Mouse (Mus musculus) CD4-positive, CD25-positive, alpha-beta regulatory T cell, adult 4 months (primary cell): ENCODE measurements around the gene Olfr670. TPM values are rescaled to one million over a fixed set of nuclear protein-coding genes. Genes with fewer than 3 reads are reported as not detected.
A peak's percentile ranks its signal among the peaks of the same experiment; 100 is the strongest.
"Not testable (repeated sequence)": the region's sequence is repeated elsewhere in the genome, so short reads cannot be mapped to it uniquely, and the experiment has no call there.

Experiments
- ATAC-seq: one replicate; pipeline ENCODE4 v1.8.0; 2017
- polyA plus RNA-seq, 2 experiments: library from polyadenylated mRNA; unstranded; fragments of 100-300 nt; shearing (Covaris generic); gene quantifications; one replicate each; pipeline ENCODE4 v1.2.1; 2017

Olfr670 gene
- polyA plus RNA-seq: not detected

DNA sequence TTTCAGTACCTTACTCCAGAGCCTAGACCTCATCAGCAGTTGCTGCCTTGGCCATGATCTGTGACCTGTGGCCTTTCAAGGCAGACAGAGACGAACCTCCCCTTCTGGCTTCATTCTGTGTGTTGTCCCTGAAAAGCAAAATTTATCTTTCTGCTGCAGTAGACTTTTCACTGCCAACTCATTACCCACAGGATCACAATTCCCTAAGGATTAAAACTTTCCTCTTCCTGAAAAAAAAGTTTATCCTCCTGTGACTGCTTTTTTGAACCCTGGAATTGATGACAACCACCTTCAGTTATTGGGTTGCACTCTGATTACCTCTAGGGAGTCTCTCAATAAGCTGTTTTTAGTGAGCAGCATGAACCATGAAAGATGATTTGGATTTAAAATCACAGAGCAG, at the start of gene Olfr670:
TSS of gene Olfr670 (minus strand) at position 101 of the 400 bp plus-strand sequence.
- ATAC-seq: no peak

DNA sequence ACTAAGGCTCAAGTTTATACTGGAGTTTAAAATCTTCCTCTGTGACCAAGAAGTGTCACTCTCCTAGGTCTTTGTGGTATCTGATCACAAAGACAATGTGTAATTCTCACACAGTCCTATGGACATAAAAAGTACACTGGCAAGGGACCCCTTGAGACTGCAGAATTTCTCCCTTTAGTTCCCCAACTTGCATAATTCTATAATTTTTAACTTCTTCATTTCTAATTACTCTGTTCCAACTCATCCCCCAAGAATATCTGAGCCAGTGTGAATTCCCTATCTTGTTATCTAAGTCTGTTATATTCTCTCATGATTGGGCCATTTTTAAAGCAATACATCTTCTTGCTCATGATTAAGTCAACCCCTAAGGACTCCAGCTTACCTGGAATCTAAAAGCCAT, 39.5 kb upstream of the Olfr670 start, which contains the start of gene Olfr672:
TSS of gene Olfr672 (minus strand) at position 101 of the 400 bp plus-strand sequence.
- no peak for ATAC-seq

- no peak for ATAC-seq
These were observed 16.6 kb upstream of the Olfr670 start, which contains the start of gene Olfr671 for GRCm38 (mm10) chr7:104979026-104979425. TSS of gene Olfr671 (minus strand) at chr7:104979126.

GRCm38 (mm10) chr7:104972507-104972906, 10.1 kb upstream of the Olfr670 start:
- ATAC-seq: not testable (repeated sequence)

DNA sequence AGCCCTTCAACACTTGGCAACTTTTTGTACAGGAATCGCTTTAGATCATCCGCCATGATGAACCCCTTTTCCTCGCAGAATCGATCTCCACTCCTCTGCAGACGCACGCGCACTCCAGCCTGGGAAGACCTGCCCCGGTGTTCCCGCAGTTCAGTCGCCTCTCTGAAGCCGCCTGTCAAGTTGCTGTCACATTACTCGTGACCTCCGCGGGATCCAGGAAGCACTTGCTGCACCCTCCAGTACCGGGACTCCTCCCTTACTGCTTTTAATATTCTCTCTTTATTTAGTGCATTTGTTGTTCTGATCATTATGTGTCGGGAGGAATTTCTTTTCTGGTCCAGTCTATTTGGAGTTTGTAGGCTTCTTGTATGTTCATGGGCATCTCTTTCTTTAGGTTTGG, 12.2 kb downstream of the Olfr670 start:
- ATAC-seq: peak; percentile 67

DNA sequence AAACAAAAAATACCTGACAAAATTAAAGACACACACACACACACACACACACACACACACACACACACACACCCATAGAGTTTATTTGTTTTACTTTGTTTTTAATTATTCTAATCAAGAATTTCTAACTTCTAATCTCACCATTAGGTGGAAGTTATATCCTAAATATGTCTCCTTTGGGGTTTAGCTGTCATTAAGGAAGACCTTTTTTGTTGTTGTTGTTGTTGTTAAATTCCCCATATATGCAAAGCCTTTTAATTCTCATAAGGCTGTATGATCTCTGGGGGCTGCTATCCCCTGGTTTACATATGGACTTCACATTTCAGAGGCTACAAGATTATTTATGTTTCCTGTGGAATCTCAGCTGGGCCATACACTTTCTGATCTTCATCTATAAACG, 28.5 kb downstream of the Olfr670 start, which contains the start of gene Olfr669:
TSS of gene Olfr669 (plus strand) at position 301 of the 400 bp plus-strand sequence.
- no peak for ATAC-seq

DNA sequence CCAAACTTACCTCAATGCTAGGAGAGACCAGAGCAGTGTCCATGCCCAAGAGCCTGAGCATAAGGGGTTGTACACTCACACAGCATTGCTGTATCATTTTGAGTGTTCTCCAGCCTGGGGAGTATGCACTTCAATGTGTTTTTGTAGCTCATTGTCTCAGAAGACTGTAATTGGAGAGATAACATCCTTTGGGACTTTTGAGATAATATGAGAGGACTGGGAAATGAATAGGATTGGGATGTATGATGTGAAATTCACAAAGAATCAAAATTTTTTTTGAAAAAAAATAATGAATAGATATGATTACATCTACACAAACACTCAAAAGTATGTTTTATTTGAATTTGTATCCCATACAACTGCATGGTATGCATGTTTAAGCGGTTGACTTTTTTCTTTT, 34.5 kb downstream of the Olfr670 start, which contains the start of gene Olfr668:
TSS of gene Olfr668 (minus strand) at position 101 of the 400 bp plus-strand sequence.
- ATAC-seq: no peak

GRCm38 (mm10) chr7:104921382-104921781, 41.0 kb downstream of the Olfr670 start, which contains the start of gene Olfr667:
TSS of gene Olfr667 (minus strand) at chr7:104921482.
- ATAC-seq: no peak

Other genes with a start within 250 kb of the Olfr670 start
- not detected for gene Usp17le, start 185.2 kb downstream of the Olfr670 start, polyA plus RNA-seq
- gene Usp17lb, start 120.0 kb downstream of the Olfr670 start, polyA plus RNA-seq: not detected
- not detected for gene Usp17la, start 105.6 kb downstream of the Olfr670 start, polyA plus RNA-seq
- not detected for gene Olfr665, start 84.6 kb downstream of the Olfr670 start, polyA plus RNA-seq
- not detected for gene Olfr666, start 66.7 kb downstream of the Olfr670 start, polyA plus RNA-seq
- gene Olfr667, start 41.1 kb downstream of the Olfr670 start, polyA plus RNA-seq: not detected
- not detected for gene Olfr668, start 34.6 kb downstream of the Olfr670 start, polyA plus RNA-seq
- gene Olfr669, start 28.4 kb downstream of the Olfr670 start, polyA plus RNA-seq: not detected
- gene Olfr671, start 16.5 kb upstream of the Olfr670 start, polyA plus RNA-seq: not detected
- not detected for gene Olfr672, start 39.4 kb upstream of the Olfr670 start, polyA plus RNA-seq
- not detected for gene Olfr675, start 65.8 kb upstream of the Olfr670 start, polyA plus RNA-seq
- gene Olfr676, start 70.1 kb upstream of the Olfr670 start, polyA plus RNA-seq: not detected
- gene Olfr677, start 88.8 kb upstream of the Olfr670 start, polyA plus RNA-seq: not detected
- gene Olfr678, start 101.9 kb upstream of the Olfr670 start, polyA plus RNA-seq: not detected
- not detected for gene Olfr679, start 118.6 kb upstream of the Olfr670 start, polyA plus RNA-seq
- not detected for gene Olfr680-ps1, start 130.2 kb upstream of the Olfr670 start, polyA plus RNA-seq
- not detected for gene Olfr681, start 154.2 kb upstream of the Olfr670 start, polyA plus RNA-seq
- gene Olfr683, start 184.4 kb upstream of the Olfr670 start, polyA plus RNA-seq: not detected
- gene Olfr684, start 201.0 kb upstream of the Olfr670 start, polyA plus RNA-seq: not detected
- gene Olfr685, start 223.4 kb upstream of the Olfr670 start, polyA plus RNA-seq: not detected
- gene Olfr686, start 244.9 kb upstream of the Olfr670 start, polyA plus RNA-seq: not detected